Mouse (Mus musculus): ENCODE measurements around the gene Rnf26. TPM values are rescaled to one million over a fixed set of nuclear protein-coding genes. Genes with fewer than 3 reads are reported as not detected.

Rnf26 gene
- polyA plus RNA-seq, 1 experiment from 2014 or later = 18.8 TPM

GRCm38 (mm10) chr9:44108269-44109055 is 4.9 kb downstream of the Rnf26 start:
- Histone ChIP-seq H3K4me3 (ENCODE audit: low read depth, low read length) (no peak overlapping the region), H3K27me3 (replicated peaks; ENCODE audit: control insufficient read depth, insufficient read depth, low read length) (no peaks in the 10 kb centered on the region), H3K4me2 (replicated peaks; ENCODE audit: low read depth) (peak overlapping the region; percentile 33; the same call in 1 of the 2 replicates), H3K4me1 (replicated peaks; ENCODE audit: control insufficient read depth, insufficient read depth, low read length) (no peaks in the 10 kb centered on the region), H3K9ac (ENCODE audit: low read depth, low read length) (no peak overlapping the region), H3K27ac (ENCODE audit: low read depth, low read length) (no peak overlapping the region), H3K9me3 (ENCODE audit: control insufficient read depth) (no peaks in the 10 kb centered on the region), H3K36me3 (ENCODE audit: control insufficient read depth, insufficient read depth) (peaks cover 6% of the 10 kb centered on the region; the same call in 1 of the 2 replicates)
- WGBS = 82% methylated on average over 31 of the region's 31 CpGs
- TF ChIP-seq CTCF (IDR thresholded peaks at IDR 0.05; ENCODE audit: low read depth) = no peak
- ATAC-seq = no peak

- no peak for ATAC-seq
- Histone ChIP-seq H3K4me3 (ENCODE audit: low read depth, low read length) (no peak overlapping the region), H3K9ac (ENCODE audit: low read depth, low read length) (0 out of 2 replicates have a peak overlapping the region, but pooled peaks have one; percentile 22), H3K4me2 (replicated peaks; ENCODE audit: low read depth) (peak overlapping the region; percentile 43), H3K9me3 (ENCODE audit: control insufficient read depth) (no peaks in the 10 kb centered on the region), H3K27me3 (replicated peaks; ENCODE audit: control insufficient read depth, insufficient read depth, low read length) (no peaks in the 10 kb centered on the region), H3K27ac (ENCODE audit: low read depth, low read length) (peak overlapping the region; percentile 30; the same call in 1 of the 2 replicates), H3K4me1 (replicated peaks; ENCODE audit: control insufficient read depth, insufficient read depth, low read length) (no peaks in the 10 kb centered on the region), H3K36me3 (ENCODE audit: control insufficient read depth, insufficient read depth) (peaks cover 11% of the 10 kb centered on the region; the same call in 1 of the 2 replicates)
- WGBS = 53% methylated on average over 25 of the region's 25 CpGs
- TF ChIP-seq CTCF (IDR thresholded peaks at IDR 0.05; ENCODE audit: low read depth) = peak; percentile 66
Observed at GRCm38 (mm10) chr9:44107557-44108179, 5.6 kb downstream of the Rnf26 start.

- Histone ChIP-seq H3K9me3 (ENCODE audit: control insufficient read depth) (no peaks in the 10 kb centered on the region), H3K27me3 (replicated peaks; ENCODE audit: control insufficient read depth, insufficient read depth, low read length) (no peaks in the 10 kb centered on the region), H3K4me2 (replicated peaks; ENCODE audit: low read depth) (peak within 1 kb of the TSS; percentile 43), H3K4me1 (replicated peaks; ENCODE audit: control insufficient read depth, insufficient read depth, low read length) (no peaks in the 10 kb centered on the region), H3K27ac (ENCODE audit: low read depth, low read length) (peak within 1 kb of the TSS; percentile 30), H3K36me3 (ENCODE audit: control insufficient read depth, insufficient read depth) (peaks cover 11% of the 10 kb centered on the region; the same call in 1 of the 2 replicates), H3K4me3 (ENCODE audit: low read depth, low read length) (no peak within 1 kb of the TSS), H3K9ac (ENCODE audit: low read depth, low read length) (0 out of 2 replicates have a peak within 1 kb of the TSS, but pooled peaks have one; percentile 22)
- TF ChIP-seq CTCF (IDR thresholded peaks at IDR 0.05; ENCODE audit: low read depth) = peak; percentile 31; the same call in 1 of the 2 replicates
- ATAC-seq = peak; percentile 16; the same call in 1 of the 2 replicates
- WGBS = 55% methylated on average over 8 of the region's 8 CpGs
Observed at GRCm38 (mm10) chr9:44107110-44107509, 6.2 kb downstream of the Rnf26 start, which contains the start of gene C1qtnf5. TSS of gene C1qtnf5 (plus strand) at chr9:44107245.

- TF ChIP-seq CTCF (IDR thresholded peaks at IDR 0.05; ENCODE audit: low read depth) = no peak
- peak overlapping the region; percentile 17; the same call in 1 of the 2 replicates for H3K27ac ChIP-seq (ENCODE audit: low read depth, low read length)
- no peak overlapping the region for H3K9ac ChIP-seq (ENCODE audit: low read depth, low read length)
- no peak for ATAC-seq
- H3K9me3 ChIP-seq (ENCODE audit: control insufficient read depth) = no peaks in the 10 kb centered on the region
- WGBS = 70% methylated on average over 4 of the region's 4 CpGs
- H3K4me1 ChIP-seq (replicated peaks; ENCODE audit: control insufficient read depth, insufficient read depth, low read length) = no peaks in the 10 kb centered on the region
- no peaks in the 10 kb centered on the region for H3K27me3 ChIP-seq (replicated peaks; ENCODE audit: control insufficient read depth, insufficient read depth, low read length)
- no peak overlapping the region for H3K4me3 ChIP-seq (ENCODE audit: low read depth, low read length)
- peak overlapping the region; percentile 43; the same call in 1 of the 2 replicates for H3K4me2 ChIP-seq (replicated peaks; ENCODE audit: low read depth)
- peaks cover 11% of the 10 kb centered on the region; the same call in 1 of the 2 replicates for H3K36me3 ChIP-seq (ENCODE audit: control insufficient read depth, insufficient read depth)
Observed at GRCm38 (mm10) chr9:44106596-44106995, 6.7 kb downstream of the Rnf26 start.

GRCm38 (mm10) chr9:44106182-44106581 is 7.1 kb downstream of the Rnf26 start:
- H3K4me1 ChIP-seq (replicated peaks; ENCODE audit: control insufficient read depth, insufficient read depth, low read length) = no peaks in the 10 kb centered on the region
- WGBS = 89% methylated on average over 7 of the region's 7 CpGs
- H3K36me3 ChIP-seq (ENCODE audit: control insufficient read depth, insufficient read depth) = peaks cover 11% of the 10 kb centered on the region; the same call in 1 of the 2 replicates
- H3K27me3 ChIP-seq (replicated peaks; ENCODE audit: control insufficient read depth, insufficient read depth, low read length) = no peaks in the 10 kb centered on the region
- no peaks in the 10 kb centered on the region for H3K9me3 ChIP-seq (ENCODE audit: control insufficient read depth)
- no peak overlapping the region for H3K4me2 ChIP-seq (replicated peaks; ENCODE audit: low read depth)
- H3K4me3 ChIP-seq (ENCODE audit: low read depth, low read length) = no peak overlapping the region
- H3K9ac ChIP-seq (ENCODE audit: low read depth, low read length) = no peak overlapping the region
- TF ChIP-seq CTCF (IDR thresholded peaks at IDR 0.05; ENCODE audit: low read depth) = no peak
- no peak for ATAC-seq
- peak overlapping the region; percentile 17; the same call in 1 of the 2 replicates for H3K27ac ChIP-seq (ENCODE audit: low read depth, low read length)

- H3K9ac ChIP-seq (ENCODE audit: low read depth, low read length) = no peak overlapping the region
- ATAC-seq = no peak
- no peak overlapping the region for H3K4me3 ChIP-seq (ENCODE audit: low read depth, low read length)
- H3K9me3 ChIP-seq (ENCODE audit: control insufficient read depth) = no peaks in the 10 kb centered on the region
- WGBS = 79% methylated on average over 10 of the region's 10 CpGs
- TF ChIP-seq CTCF (IDR thresholded peaks at IDR 0.05; ENCODE audit: low read depth) = no peak
- peaks cover 11% of the 10 kb centered on the region; the same call in 1 of the 2 replicates for H3K36me3 ChIP-seq (ENCODE audit: control insufficient read depth, insufficient read depth)
- H3K4me1 ChIP-seq (replicated peaks; ENCODE audit: control insufficient read depth, insufficient read depth, low read length) = no peaks in the 10 kb centered on the region
- no peak overlapping the region for H3K27ac ChIP-seq (ENCODE audit: low read depth, low read length)
- no peaks in the 10 kb centered on the region for H3K27me3 ChIP-seq (replicated peaks; ENCODE audit: control insufficient read depth, insufficient read depth, low read length)
- no peak overlapping the region for H3K4me2 ChIP-seq (replicated peaks; ENCODE audit: low read depth)
Observed at GRCm38 (mm10) chr9:44105781-44106180, 7.5 kb downstream of the Rnf26 start.

Data from intestine, postnatal 0 days (tissue).